Mouse (Mus musculus): ENCODE measurements at regions not wholly inside any gene's neighbourhood (a gene's known extent, or its start where the extent isn't known, plus 50 kb on each side); places are given as distances from the start of the nearest gene placed in this dataset.

DNA sequence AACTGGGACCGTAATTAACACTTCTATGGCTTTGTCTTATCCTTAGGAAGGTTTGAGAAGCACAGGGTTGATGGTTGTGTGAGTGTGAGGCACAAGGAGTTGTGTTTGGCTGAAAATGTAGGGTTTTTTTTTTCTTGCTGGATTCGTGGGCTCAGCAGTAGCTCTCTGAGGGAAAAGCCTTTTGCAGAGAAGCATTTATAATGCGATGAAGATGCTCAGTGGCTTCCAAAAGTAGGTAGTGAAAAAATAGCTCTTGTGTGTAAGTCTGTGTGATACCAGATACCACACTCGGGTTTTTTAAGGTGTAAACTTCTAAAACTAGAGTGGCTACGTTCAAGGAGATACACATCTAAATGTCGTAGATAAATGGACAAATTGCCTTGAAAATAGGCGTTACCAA, 149.1 kb upstream of the 4933402D24Rik start:
- H3K9me3 ChIP-seq (replicated peaks; ENCODE audit: insufficient read depth, low read length), result no peaks in the 10 kb centered on the region
- no peak overlapping the region for H3K4me3 ChIP-seq (ENCODE audit: control insufficient read depth in 1 of 2, insufficient read depth in 1 of 2, low read depth in 2 of 2, low read length in 2 of 2)
- H3K9ac ChIP-seq (ENCODE audit: control insufficient read depth, low read depth, low read length, poor library complexity, severe bottlenecking), result no peak overlapping the region
- no peaks in the 10 kb centered on the region for H3K79me2 ChIP-seq (ENCODE audit: control insufficient read depth, insufficient read depth, low read length, poor library complexity)
- no peak for TF ChIP-seq POLR2A (IDR thresholded peaks at IDR 0.05; ENCODE audit: control insufficient read depth in 1 of 2, insufficient read depth in 1 of 2, low read depth in 1 of 2, low read length in 2 of 2, poor library complexity in 1 of 2)
- no peak for TF ChIP-seq MAZ (IDR thresholded peaks at IDR 0.05; ENCODE audit: low read depth, low read length)
- no peak for TF ChIP-seq E2F4 (IDR thresholded peaks at IDR 0.05; ENCODE audit: borderline replicate concordance, low read depth, low read length)
- no peak for TF ChIP-seq ETS1 (IDR thresholded peaks at IDR 0.05; ENCODE audit: low read depth, low read length)
- no peak for TF ChIP-seq RAD21 (IDR thresholded peaks at IDR 0.05; ENCODE audit: low read depth, low read length)
- TF ChIP-seq ELF1 (IDR thresholded peaks at IDR 0.05; ENCODE audit: low read depth, low read length), result no peak
- no peak for TF ChIP-seq POLR2AphosphoS2 (IDR thresholded peaks at IDR 0.05; ENCODE audit: low read length)
- TF ChIP-seq CHD1 (IDR thresholded peaks at IDR 0.05; ENCODE audit: low read depth, low read length), result no peak
- TF ChIP-seq USF2 (IDR thresholded peaks at IDR 0.05; ENCODE audit: borderline replicate concordance in 1 of 2, insufficient read depth in 1 of 2, low read depth in 1 of 2, low read length in 2 of 2), result no peak
- no peak for TF ChIP-seq GABPA (IDR thresholded peaks at IDR 0.05; ENCODE audit: low read depth, low read length)
- TF ChIP-seq TCF12 (IDR thresholded peaks at IDR 0.05; ENCODE audit: low read depth, low read length), result no peak
- TF ChIP-seq TBP (IDR thresholded peaks at IDR 0.05; ENCODE audit: low read depth, low read length), result no peak
- TF ChIP-seq HCFC1 (IDR thresholded peaks at IDR 0.05; ENCODE audit: low read depth, low read length), result no peak
- TF ChIP-seq GATA1 (IDR thresholded peaks at IDR 0.05; ENCODE audit: low read depth, low read length), result no peak
- no peak for TF ChIP-seq USF1 (IDR thresholded peaks at IDR 0.05; ENCODE audit: low read depth, low read length)
- no peak for TF ChIP-seq CHD2 (IDR thresholded peaks at IDR 0.05; ENCODE audit: low read length)
- no peak for TF ChIP-seq MXI1 (IDR thresholded peaks at IDR 0.05; ENCODE audit: low read depth, low read length)
- no peaks in the 10 kb centered on the region for H3K27me3 ChIP-seq (ENCODE audit: control insufficient read depth in 1 of 2, insufficient read depth in 2 of 2, low read length in 2 of 2)
- DNase-seq (ENCODE audit: low read depth, low spot score), result no peak
- H3K36me3 ChIP-seq (ENCODE audit: control insufficient read depth in 1 of 2, insufficient read depth in 2 of 2, low read length in 2 of 2), result no peaks in the 10 kb centered on the region
- no peaks in the 10 kb centered on the region for H3K4me1 ChIP-seq (ENCODE audit: control insufficient read depth in 1 of 2, insufficient read depth in 2 of 2, low read length in 2 of 2)
- H3K27ac ChIP-seq (ENCODE audit: control insufficient read depth, low read depth, low read length), result no peak overlapping the region

- no peak for DNase-seq (ENCODE audit: low read depth, low spot score)
- Histone ChIP-seq H3K4me3 (ENCODE audit: control insufficient read depth in 1 of 2, insufficient read depth in 1 of 2, low read depth in 2 of 2, low read length in 2 of 2) (no peak overlapping the region), H3K79me2 (ENCODE audit: control insufficient read depth, insufficient read depth, low read length, poor library complexity) (no peaks in the 10 kb centered on the region), H3K36me3 (ENCODE audit: control insufficient read depth in 1 of 2, insufficient read depth in 2 of 2, low read length in 2 of 2) (no peaks in the 10 kb centered on the region), H3K27me3 (ENCODE audit: control insufficient read depth in 1 of 2, insufficient read depth in 2 of 2, low read length in 2 of 2) (no peaks in the 10 kb centered on the region), H3K4me1 (ENCODE audit: control insufficient read depth in 1 of 2, insufficient read depth in 2 of 2, low read length in 2 of 2) (no peaks in the 10 kb centered on the region), H3K9me3 (replicated peaks; ENCODE audit: insufficient read depth, low read length) (no peaks in the 10 kb centered on the region), H3K9ac (ENCODE audit: control insufficient read depth, low read depth, low read length, poor library complexity, severe bottlenecking) (no peak overlapping the region), H3K27ac (ENCODE audit: control insufficient read depth, low read depth, low read length) (no peak overlapping the region)
- TF ChIP-seq JUND (IDR thresholded peaks at IDR 0.05; ENCODE audit: low read depth, low read length) (no peak), HCFC1 (IDR thresholded peaks at IDR 0.05; ENCODE audit: low read depth, low read length) (no peak), TCF12 (IDR thresholded peaks at IDR 0.05; ENCODE audit: low read depth, low read length) (no peak), TAL1 (IDR thresholded peaks at IDR 0.05; ENCODE audit: low read length) (no peak), ZMIZ1 (IDR thresholded peaks at IDR 0.05; ENCODE audit: low read depth, low read length) (no peak), POLR2A (IDR thresholded peaks at IDR 0.05; ENCODE audit: control insufficient read depth in 1 of 2, insufficient read depth in 1 of 2, low read depth in 1 of 2, low read length in 2 of 2, poor library complexity in 1 of 2) (no peak), MAX (IDR thresholded peaks at IDR 0.05; ENCODE audit: low read length) (no peak), CHD1 (IDR thresholded peaks at IDR 0.05; ENCODE audit: low read depth, low read length) (no peak), SIN3A (IDR thresholded peaks at IDR 0.05; ENCODE audit: low read length) (no peak), RAD21 (IDR thresholded peaks at IDR 0.05; ENCODE audit: low read depth, low read length) (no peak), EP300 (IDR thresholded peaks at IDR 0.05; ENCODE audit: low read depth in 1 of 2, low read length in 2 of 2) (no peak), CHD2 (IDR thresholded peaks at IDR 0.05; ENCODE audit: low read length) (no peak), MXI1 (IDR thresholded peaks at IDR 0.05; ENCODE audit: low read depth, low read length) (no peak), NRF1 (IDR thresholded peaks at IDR 0.05; ENCODE audit: insufficient read depth, low read depth, low read length, poor library complexity, severe bottlenecking) (no peak), KAT2A (conservative IDR thresholded peaks at IDR 0.05; ENCODE audit: low read depth, low read length) (no peak), ZKSCAN1 (IDR thresholded peaks at IDR 0.05; ENCODE audit: low read depth, low read length) (no peak)
Observed at GRCm38 (mm10) chr1:63916907-63917650, 148.0 kb upstream of the 4933402D24Rik start.
